Mouse (Mus musculus) thymus, postnatal 4 days (tissue): ENCODE results near the gene Srsf4.

ENCODE experiments used
- DNase-seq: peaks from one replicate; pipeline ENCODE4 v3.0.0; 2021

The Srsf4 gene

GRCm38 (mm10) chr4:131873293-131874168, at the start of gene Srsf4:
Gene Srsf4, plus strand, starts transcription at chr4:131873617.
- DNase-seq: peak; percentile 96

GRCm38 (mm10) chr4:131824939-131825338, 48.5 kb upstream of the Srsf4 start:
- DNase-seq: no peak

- peak; percentile 86 for DNase-seq
These were observed 47.6 kb upstream of the Srsf4 start for GRCm38 (mm10) chr4:131825830-131826229.

GRCm38 (mm10) chr4:131826905-131827304, 46.5 kb upstream of the Srsf4 start:
- no peak for DNase-seq

GRCm38 (mm10) chr4:131829123-131829522, 44.3 kb upstream of the Srsf4 start:
- DNase-seq: no peak

- DNase-seq: no peak
These were observed 41.8 kb upstream of the Srsf4 start for GRCm38 (mm10) chr4:131831546-131832045.

- no peak for DNase-seq
These were observed 40.5 kb upstream of the Srsf4 start for GRCm38 (mm10) chr4:131832759-131833407.

GRCm38 (mm10) chr4:131833971-131834609, 39.3 kb upstream of the Srsf4 start:
- DNase-seq: peak; percentile 66

- peak; percentile 49 for DNase-seq
These were observed 37.0 kb upstream of the Srsf4 start for GRCm38 (mm10) chr4:131836351-131836881.

- DNase-seq: peak; percentile 64
These were observed 36.4 kb upstream of the Srsf4 start for GRCm38 (mm10) chr4:131836891-131837491.

- DNase-seq: peak; percentile 96
These were observed 35.4 kb upstream of the Srsf4 start, which contains the start of gene Ptpru for GRCm38 (mm10) chr4:131837872-131838524. Gene Ptpru, minus strand, starts transcription at chr4:131838288.

- DNase-seq: peak; percentile 97
These were observed 30.1 kb upstream of the Srsf4 start, which contains the start of gene Mecr for GRCm38 (mm10) chr4:131843290-131843743. Gene Mecr, plus strand, starts transcription at chr4:131843470.

GRCm38 (mm10) chr4:131845991-131846778, 27.2 kb upstream of the Srsf4 start:
- DNase-seq: no peak

- DNase-seq: no peak
These were observed 25.3 kb upstream of the Srsf4 start for GRCm38 (mm10) chr4:131848082-131848481.

- no peak for DNase-seq
These were observed 23.3 kb upstream of the Srsf4 start for GRCm38 (mm10) chr4:131849986-131850638.

GRCm38 (mm10) chr4:131854950-131855349, 18.5 kb upstream of the Srsf4 start:
- no peak for DNase-seq

- DNase-seq: peak; percentile 89
These were observed 12.7 kb upstream of the Srsf4 start for GRCm38 (mm10) chr4:131860492-131861340.

- no peak for DNase-seq
These were observed 12.1 kb upstream of the Srsf4 start for GRCm38 (mm10) chr4:131861341-131861739.

- peak; percentile 14 for DNase-seq
These were observed 635 bp upstream of the Srsf4 start for GRCm38 (mm10) chr4:131872672-131873292.
